Mouse (Mus musculus) liver, postnatal 0 days (tissue): ENCODE results near the gene Smco1.

Source experiments
- CTCF ChIP-seq: sonication (generic); IDR thresholded peaks from 2 replicates; pipeline ENCODE4 v1.5.1; 2016; ENCODE audit warnings: antibody characterized with exemption, low read depth
- EP300 ChIP-seq: IDR thresholded peaks from 2 replicates; pipeline ENCODE4 v1.6.1; 2016; ENCODE audit warnings: antibody characterized with exemption, low read depth, mild to moderate bottlenecking

GRCm38 (mm10) chr16:32271291-32271690 is at the start of gene Smco1:
- TF ChIP-seq CTCF: no peak
- TF ChIP-seq EP300: no peak
